Mouse (Mus musculus) gastrocnemius, postnatal 10 days (tissue): ENCODE data around the gene Ppp1r16b. TPM values are rescaled to one million over a fixed set of nuclear protein-coding genes. Genes with fewer than 3 reads are reported as not detected.

Experiments used
- DNase-seq: peaks from one replicate; pipeline ENCODE4 v3.0.0; 2021; ENCODE audit warnings: mixed read lengths
- microRNA-seq, 2 experiments: library from miRNA; unstranded; fragments of <30 nt; microRNA quantifications; one replicate each; pipeline ENCODE4 v1.2.0; 2021
- total RNA-seq, 2 experiments: library from RNA; stranded (reverse); gene quantifications; 2 replicates each; pipeline ENCODE4 v1.2.3; 2021

Gene Ppp1r16b
- total RNA-seq, 2 experiments from 2014 or later: 8.3 to 9.0 TPM

GRCm38 (mm10) chr2:158770126-158770757 is 105.0 kb downstream of the Ppp1r16b start:
- peak; percentile 58 for DNase-seq

GRCm38 (mm10) chr2:158771066-158771763 is 106.0 kb downstream of the Ppp1r16b start:
- DNase-seq: no peak

- DNase-seq: no peak
Observed at GRCm38 (mm10) chr2:158772808-158773207, 107.6 kb downstream of the Ppp1r16b start.

- no peak for DNase-seq
Observed at GRCm38 (mm10) chr2:158774886-158775285, 109.7 kb downstream of the Ppp1r16b start.

- no peak for DNase-seq
Observed at GRCm38 (mm10) chr2:158776716-158777115, 111.5 kb downstream of the Ppp1r16b start.

GRCm38 (mm10) chr2:158777490-158777889 is 112.3 kb downstream of the Ppp1r16b start:
- no peak for DNase-seq

GRCm38 (mm10) chr2:158778349-158778748 is 113.2 kb downstream of the Ppp1r16b start:
- DNase-seq: no peak

GRCm38 (mm10) chr2:158781126-158781525 is 115.9 kb downstream of the Ppp1r16b start:
- no peak for DNase-seq

- DNase-seq: no peak
Observed at GRCm38 (mm10) chr2:158786927-158787795, 122.0 kb downstream of the Ppp1r16b start.

GRCm38 (mm10) chr2:158794494-158795004 is 129.4 kb downstream of the Ppp1r16b start, which contains the start of gene Dhx35:
Gene Dhx35 (plus strand): TSS chr2:158794807.
- peak; percentile 91 for DNase-seq

GRCm38 (mm10) chr2:158795043-158795442 is 129.8 kb downstream of the Ppp1r16b start:
- DNase-seq: no peak

- DNase-seq: no peak
Observed at GRCm38 (mm10) chr2:158795875-158796274, 130.7 kb downstream of the Ppp1r16b start.

- DNase-seq: no peak
Observed at GRCm38 (mm10) chr2:158799328-158799727, 134.1 kb downstream of the Ppp1r16b start.

GRCm38 (mm10) chr2:158800788-158801187 is 135.6 kb downstream of the Ppp1r16b start:
- DNase-seq: no peak

GRCm38 (mm10) chr2:158803575-158803974 is 138.4 kb downstream of the Ppp1r16b start:
- no peak for DNase-seq

- DNase-seq: no peak
Observed at GRCm38 (mm10) chr2:158815686-158816085, 150.5 kb downstream of the Ppp1r16b start.

Small RNA genes lying within 50 kb of the gene (microRNA-seq; reads per million reads assigned to microRNA genes)
- 0 reads per million in 2 experiments for gene Gm26141
- 0.64 to 0.75 reads per million in 2 experiments for gene Mir3474

Other genes with a start within 250 kb of the Ppp1r16b start
- gene Adig, start 162.8 kb upstream of the Ppp1r16b start, total RNA-seq: under 1 TPM in 1 of 2 experiments, not detected in 1; 0.75 TPM
- gene Arhgap40, start 152.6 kb upstream of the Ppp1r16b start, total RNA-seq: not detected
- gene Slc32a1, start 54.6 kb upstream of the Ppp1r16b start, total RNA-seq: under 1 TPM in 1 of 2 experiments, not detected in 1; 0.11 TPM
- gene Actr5, start 40.5 kb upstream of the Ppp1r16b start, total RNA-seq: 1 to 10 TPM; 4.1 to 6.2 TPM
- 10 to 100 TPM in 1 of 2 experiments, 1 to 10 TPM in 1; 8.6 to 10.4 TPM for gene Fam83d, start 102.7 kb downstream of the Ppp1r16b start, total RNA-seq
- 10 to 100 TPM in 1 of 2 experiments, 1 to 10 TPM in 1; 8.2 to 12.9 TPM for gene Dhx35, start 129.4 kb downstream of the Ppp1r16b start, total RNA-seq